Mouse (Mus musculus) ES-E14 (cell line): ENCODE measurements around the gene Ranbp17.

ENCODE experiments used
- CHD2 ChIP-seq: IDR thresholded peaks from 2 replicates; pipeline ENCODE4 v1.6.1; 2014; ENCODE audit warnings: mild to moderate bottlenecking, low read depth, low read length, inconsistent platforms
- HCFC1 ChIP-seq: IDR thresholded peaks from 2 replicates; pipeline ENCODE4 v1.6.1; 2012; ENCODE audit warnings: low read length, inconsistent platforms, borderline replicate concordance; ENCODE audit not compliant: insufficient read depth
- MAFK ChIP-seq: IDR thresholded peaks from 2 replicates; pipeline ENCODE4 v1.6.1; 2014; ENCODE audit warnings: mild to moderate bottlenecking, low read depth, low read length, inconsistent platforms; ENCODE audit not compliant: insufficient read depth
- ZC3H11A ChIP-seq: IDR thresholded peaks from 2 replicates; pipeline ENCODE4 v1.6.1; 2012; ENCODE audit warnings: low read depth, mild to moderate bottlenecking, inconsistent platforms, low read length, borderline replicate concordance
- ZNF384 ChIP-seq: IDR thresholded peaks from 2 replicates; pipeline ENCODE4 v1.6.1; 2012; ENCODE audit warnings: low read depth, low read length, inconsistent platforms

- TF ChIP-seq HCFC1: no peak
- no peak for TF ChIP-seq ZC3H11A
- no peak for TF ChIP-seq ZNF384
- no peak for TF ChIP-seq MAFK
- no peak for TF ChIP-seq CHD2
These were observed 279.4 kb downstream of the Ranbp17 start for GRCm38 (mm10) chr11:33234134-33234533.
